Mouse (Mus musculus): Measurements from ENCODE around the gene Masp1. TPM values are rescaled to one million over a fixed set of nuclear protein-coding genes. Genes with fewer than 3 reads are reported as not detected.
A peak's percentile ranks its signal among the peaks of the same experiment; 100 is the strongest.

Masp1 gene
- polyA plus RNA-seq, 3 experiments from 2014 or later: not detected

- no peak for ATAC-seq
Observed at GRCm38 (mm10) chr16:23457338-23457737, 63.3 kb downstream of the Masp1 start.

GRCm38 (mm10) chr16:23456534-23456933, 64.1 kb downstream of the Masp1 start:
- no peak for ATAC-seq

- ATAC-seq: no peak
Observed at GRCm38 (mm10) chr16:23454376-23454775, 66.2 kb downstream of the Masp1 start.

GRCm38 (mm10) chr16:23452476-23452875, 68.1 kb downstream of the Masp1 start:
- no peak for ATAC-seq

GRCm38 (mm10) chr16:23450816-23451215, 69.8 kb downstream of the Masp1 start:
- ATAC-seq: no peak

GRCm38 (mm10) chr16:23449946-23450345, 70.7 kb downstream of the Masp1 start:
- ATAC-seq: no peak

GRCm38 (mm10) chr16:23444231-23444630, 76.4 kb downstream of the Masp1 start:
- no peak for ATAC-seq

- ATAC-seq: no peak
Observed at GRCm38 (mm10) chr16:23437404-23438166, 83.0 kb downstream of the Masp1 start.

GRCm38 (mm10) chr16:23429991-23430390, 90.6 kb downstream of the Masp1 start:
- no peak for ATAC-seq

GRCm38 (mm10) chr16:23428647-23429319, 91.8 kb downstream of the Masp1 start, which contains the start of gene Rtp1:
TSS of gene Rtp1 (plus strand) at chr16:23429133.
- no peak for ATAC-seq

GRCm38 (mm10) chr16:23427701-23428100, 92.9 kb downstream of the Masp1 start:
- ATAC-seq: no peak

GRCm38 (mm10) chr16:23423825-23424224, 96.8 kb downstream of the Masp1 start:
- ATAC-seq: no peak

GRCm38 (mm10) chr16:23419565-23420085, 101.0 kb downstream of the Masp1 start:
- no peak for ATAC-seq

GRCm38 (mm10) chr16:23417456-23418240, 103.0 kb downstream of the Masp1 start:
- no peak for ATAC-seq

GRCm38 (mm10) chr16:23416657-23417293, 103.8 kb downstream of the Masp1 start:
- no peak for ATAC-seq

GRCm38 (mm10) chr16:23416261-23416656, 104.4 kb downstream of the Masp1 start:
- no peak for ATAC-seq

GRCm38 (mm10) chr16:23412930-23413329, 107.7 kb downstream of the Masp1 start:
- ATAC-seq: no peak

GRCm38 (mm10) chr16:23403008-23403755, 117.4 kb downstream of the Masp1 start:
- ATAC-seq: peak; percentile 60

GRCm38 (mm10) chr16:23401959-23402358, 118.7 kb downstream of the Masp1 start:
- no peak for ATAC-seq

- ATAC-seq: no peak
Observed at GRCm38 (mm10) chr16:23401463-23401862, 119.2 kb downstream of the Masp1 start.
